ENCODE assay signal across 8 mouse cellular contexts in the genomic region with DNA sequence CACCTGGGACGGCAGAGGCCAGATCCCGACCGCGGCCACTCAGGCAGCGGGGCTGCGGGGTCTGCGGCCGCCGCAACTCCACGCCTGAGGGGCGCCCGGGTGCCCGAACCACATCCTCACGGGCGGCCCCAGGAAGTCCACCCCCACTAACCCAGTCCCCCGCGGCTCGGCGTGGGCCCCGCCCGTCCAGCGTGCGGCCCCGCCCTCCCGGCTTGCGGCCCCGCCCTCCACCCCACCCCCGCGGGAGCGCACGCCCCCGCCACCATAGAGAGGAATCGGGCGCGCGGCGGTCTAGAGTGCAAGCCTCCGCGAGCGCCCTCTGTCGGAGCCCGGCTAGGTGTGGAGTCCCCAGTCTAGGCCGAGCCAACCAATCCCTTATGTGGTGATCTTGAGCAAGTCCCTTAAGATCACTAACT. TPM values are rescaled to one million over a fixed set of nuclear protein-coding genes. Genes with fewer than 3 reads are reported as not detected.
DNase-seq lines count a peak whose midpoint lies in the region; ATAC-seq and TF ChIP-seq lines count a peak whose summit lies in the region.

Gene Rffl (minus strand): TSS at position 180 of the 416 bp plus-strand sequence.

- ATAC-seq in embryonic facial prominence, embryonic 15.5 days (ENCODE audit: insufficient number of reproducible peaks, low FRiP score, low TSS enrichment, low read depth): peak; percentile 92
- ATAC-seq in kidney, embryonic 14.5 days (ENCODE audit: low FRiP score, low TSS enrichment): peak; percentile 97
- peak; percentile 95 for ATAC-seq in limb, embryonic 15.5 days (ENCODE audit: insufficient number of reproducible peaks, low FRiP score, low TSS enrichment, low read depth)

- peak; percentile 56; the same call in 1 of the 2 replicates for TF ChIP-seq POLR2A in bone marrow, adult 2 months (IDR thresholded peaks at IDR 0.05; ENCODE audit: borderline replicate concordance, control insufficient read depth, low read depth, low read length)

- peak within 1 kb of the TSS; percentile 69 for H3K9ac ChIP-seq in embryonic facial prominence, embryonic 15.5 days
- H3K9ac ChIP-seq in kidney, embryonic 14.5 days (ENCODE audit: low read depth, low read length): peak within 1 kb of the TSS; percentile 76
- H3K9ac ChIP-seq in limb, embryonic 15.5 days: peak within 1 kb of the TSS; percentile 70

- H3K27ac ChIP-seq in bone marrow, adult 2 months (ENCODE audit: control insufficient read depth, insufficient read depth, low read depth, low read length, poor library complexity): peak within 1 kb of the TSS; percentile 89
- H3K27ac ChIP-seq in embryonic facial prominence, embryonic 15.5 days (replicated peaks): peak within 1 kb of the TSS; percentile 69
- H3K27ac ChIP-seq in kidney, embryonic 14.5 days (ENCODE audit: low read depth, low read length): peak within 1 kb of the TSS; percentile 82
- peak within 1 kb of the TSS; percentile 61 for H3K27ac ChIP-seq in limb, embryonic 15.5 days

- H3K36me3 ChIP-seq in embryonic facial prominence, embryonic 15.5 days: no peaks in the 10 kb centered on the region
- no peaks in the 10 kb centered on the region for H3K36me3 ChIP-seq in kidney, embryonic 14.5 days (ENCODE audit: control insufficient read depth, insufficient read depth, low read length)
- H3K36me3 ChIP-seq in limb, embryonic 15.5 days: no peaks in the 10 kb centered on the region

- peak within 1 kb of the TSS; percentile 76 for H3K4me2 ChIP-seq in embryonic facial prominence, embryonic 15.5 days (replicated peaks)
- peak within 1 kb of the TSS; percentile 69 for H3K4me2 ChIP-seq in kidney, embryonic 14.5 days (replicated peaks; ENCODE audit: low read depth, low read length)
- H3K4me2 ChIP-seq in limb, embryonic 15.5 days: peak within 1 kb of the TSS; percentile 79

- no peaks in the 10 kb centered on the region for H3K27me3 ChIP-seq in embryonic facial prominence, embryonic 15.5 days
- no peaks in the 10 kb centered on the region for H3K27me3 ChIP-seq in kidney, embryonic 14.5 days (ENCODE audit: control insufficient read depth, insufficient read depth, low read length)
- H3K27me3 ChIP-seq in limb, embryonic 15.5 days: no peaks in the 10 kb centered on the region

- DNase-seq in 416B (ENCODE audit: low read depth): peak; percentile 92
- DNase-seq in heart, adult 9 months (ENCODE audit: low spot score in 2 of 2): peak; percentile 87 to 92
- DNase-seq in monocyte, adult 2 months (ENCODE audit: low read depth in 1 of 2, low spot score in 2 of 2): peak; percentile 67 to 83
- DNase-seq in spleen, postnatal 36 days (ENCODE audit: low spot score in 2 of 2): peak; percentile 89 to 93

- H3K4me1 ChIP-seq in bone marrow, adult 2 months (ENCODE audit: control insufficient read depth, insufficient read depth, low read length): no peaks in the 10 kb centered on the region; the same call in 1 of the 2 replicates
- H3K4me1 ChIP-seq in embryonic facial prominence, embryonic 15.5 days: 0 out of 2 replicates have a peak, but pooled peaks cover 4% of the 10 kb centered on the region
- 0 out of 2 replicates have a peak, but pooled peaks cover 3% of the 10 kb centered on the region for H3K4me1 ChIP-seq in kidney, embryonic 14.5 days (ENCODE audit: control insufficient read depth, insufficient read depth, low read length)
- H3K4me1 ChIP-seq in limb, embryonic 15.5 days: peaks cover 8% of the 10 kb centered on the region

- TF ChIP-seq CTCF in bone marrow, adult 2 months (IDR thresholded peaks at IDR 0.05; ENCODE audit: control insufficient read depth, insufficient read depth, low read length): peak; percentile 82

- peak within 1 kb of the TSS; percentile 92 for H3K4me3 ChIP-seq in bone marrow, adult 2 months (replicated peaks; ENCODE audit: control insufficient read depth, low read depth, low read length)
- H3K4me3 ChIP-seq in embryonic facial prominence, embryonic 15.5 days (replicated peaks): peak within 1 kb of the TSS; percentile 91
- peak within 1 kb of the TSS; percentile 89 for H3K4me3 ChIP-seq in kidney, embryonic 14.5 days (ENCODE audit: low read length)
- H3K4me3 ChIP-seq in limb, embryonic 15.5 days: peak within 1 kb of the TSS; percentile 92

- under 1% methylated on average over 42 of the region's 43 CpGs for WGBS in bone marrow, adult 2 months
- WGBS in embryonic facial prominence, embryonic 15.5 days: 0% methylated on average over 29 of the region's 43 CpGs
- WGBS in kidney, embryonic 14.5 days: 0% methylated on average over 29 of the region's 43 CpGs
- WGBS in limb, embryonic 15.5 days: under 1% methylated on average over 42 of the region's 43 CpGs

- no peaks in the 10 kb centered on the region for H3K9me3 ChIP-seq in embryonic facial prominence, embryonic 15.5 days (replicated peaks)
- H3K9me3 ChIP-seq in kidney, embryonic 14.5 days (ENCODE audit: control insufficient read depth, low read length): no peaks in the 10 kb centered on the region
- H3K9me3 ChIP-seq in limb, embryonic 15.5 days: no peaks in the 10 kb centered on the region

RNA-seq across cellular contexts. Expression of gene Rffl, which starts in this region (rescaled TPM):
- 21.5 and 23.8 TPM in 2 replicates for polyA plus RNA-seq in bone marrow, adult 2 months (2011; ENCODE audit: insufficient read depth, insufficient read length, low replicate concordance, missing spikeins)
- polyA plus RNA-seq in embryonic facial prominence, embryonic 15.5 days (2015; fragmentation: Nextera tagmentation; extraction: Ambion mirVana): 12.5 and 15.3 TPM in 2 replicates
- polyA plus RNA-seq in kidney, embryonic 14.5 days (2014; fragmentation: Nextera tagmentation; extraction: Ambion mirVana): 13.1 and 23.5 TPM in 2 replicates
- polyA plus RNA-seq in limb, embryonic 15.5 days (2015; fragmentation: Nextera tagmentation; extraction: Ambion mirVana): 11.4 and 12.5 TPM in 2 replicates

Comparison
In these comparisons a context has a peak if more than half of its experiments do, and no peak if none do; other contexts are left out.
1. Peak in every context shown above with its lines: DNase-seq, ATAC-seq, H3K4me3 ChIP-seq and H3K27ac ChIP-seq.